Mouse (Mus musculus): Measurements from ENCODE around the gene Igfbp6. TPM values are rescaled to one million over a fixed set of nuclear protein-coding genes. Genes with fewer than 3 reads are reported as not detected.

The Igfbp6 gene
- total RNA-seq (2023) = not detected

DNA sequence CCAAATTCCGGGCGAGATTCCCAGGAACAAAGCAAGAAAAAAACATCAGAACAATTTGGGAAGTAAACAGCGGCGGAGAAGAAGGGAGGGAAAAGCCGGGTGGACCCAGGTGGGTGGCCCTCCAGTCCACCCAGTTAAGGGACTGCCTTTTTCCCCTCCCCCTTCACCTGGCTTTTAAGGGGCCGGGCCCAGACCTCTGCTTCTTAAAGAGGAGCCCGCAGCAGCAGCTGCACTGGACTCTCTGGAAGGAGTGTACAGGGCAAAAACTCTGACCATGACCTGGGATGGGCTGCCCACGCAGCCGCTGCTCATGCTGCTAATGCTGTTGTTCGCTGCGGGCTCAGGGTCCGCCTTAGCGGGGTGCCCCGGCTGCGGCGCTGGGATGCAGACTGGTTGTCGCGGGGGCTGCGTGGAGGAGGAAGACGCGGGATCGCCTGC, at the start of gene Igfbp6:
Gene Igfbp6, plus strand, starts transcription at position 89 of the 438 bp plus-strand sequence.

GRCm38 (mm10) chr15:102100161-102100981, 43.8 kb upstream of the Igfbp6 start, which contains the start of gene Tns2:
Tns2 (plus strand) TSS chr15:102100413.

DNA sequence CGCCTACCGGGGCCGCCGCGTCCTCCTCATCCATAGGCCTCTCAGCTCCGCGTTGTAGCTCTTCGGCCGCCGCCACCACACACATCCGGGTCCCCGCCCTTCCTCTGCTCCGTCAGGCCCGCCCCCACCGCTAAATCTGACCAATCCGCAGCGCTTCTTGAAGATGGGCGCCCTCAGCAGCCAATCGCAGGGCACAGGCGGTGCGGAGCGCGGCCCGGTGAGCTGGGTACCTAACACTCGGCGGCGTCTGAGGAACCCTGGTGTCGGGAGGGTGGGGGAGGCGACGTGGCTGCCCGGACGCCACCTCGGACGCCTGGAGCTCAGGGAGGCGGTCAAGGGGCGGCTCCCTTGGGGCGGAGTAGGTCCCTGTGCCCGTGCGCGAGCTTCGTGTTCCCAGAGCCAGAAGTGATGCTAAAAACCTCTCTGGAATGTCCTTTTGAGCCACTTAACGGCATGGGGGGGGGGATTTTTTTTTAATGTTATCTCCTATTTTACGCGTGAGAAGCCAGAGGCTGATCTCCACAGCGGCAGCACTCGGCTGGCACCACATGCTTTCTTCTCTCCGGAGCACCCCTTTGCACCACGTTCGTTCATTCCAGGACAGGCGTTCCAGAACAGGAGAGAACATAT, 7.9 kb upstream of the Igfbp6 start, which contains the start of gene Spryd3:
Gene Spryd3, minus strand, starts transcription at position 106 of the 630 bp plus-strand sequence.

GRCm38 (mm10) chr15:102150301-102151135, 6.4 kb downstream of the Igfbp6 start, which contains the start of gene Soat2:
Soat2 (plus strand) TSS chr15:102150526.

Other genes starting within 250 kb of the Igfbp6 start
- gene Krt4, start 219.6 kb upstream of the Igfbp6 start, total RNA-seq (2023) = not detected
- not detected for gene Krt79, start 204.0 kb upstream of the Igfbp6 start, total RNA-seq (2023)
- gene Krt78, start 190.1 kb upstream of the Igfbp6 start, total RNA-seq (2023) = not detected
- gene Krt8, start 139.9 kb upstream of the Igfbp6 start, total RNA-seq (2023) = not detected
- not detected for gene Krt18, start 116.2 kb upstream of the Igfbp6 start, total RNA-seq (2023)
- gene Eif4b, start 70.6 kb upstream of the Igfbp6 start, total RNA-seq (2023) = 270 TPM
- gene Tns2, start 43.9 kb upstream of the Igfbp6 start, total RNA-seq (2023) = 0.73 TPM
- gene Spryd3, start 8.1 kb upstream of the Igfbp6 start, total RNA-seq (2023) = 29.8 TPM
- 0.67 TPM for gene Soat2, start 6.2 kb downstream of the Igfbp6 start, total RNA-seq (2023)
- gene Zfp740, start 58.9 kb downstream of the Igfbp6 start, total RNA-seq (2023) = 97.8 TPM
- 22.1 TPM for gene Csad, start 60.4 kb downstream of the Igfbp6 start, total RNA-seq (2023)
- 752 TPM for gene Itgb7, start 87.6 kb downstream of the Igfbp6 start, total RNA-seq (2023)
- gene Rarg, start 113.2 kb downstream of the Igfbp6 start, total RNA-seq (2023) = 64.3 TPM
- gene Gm9918, start 126.2 kb downstream of the Igfbp6 start, total RNA-seq (2023) = not detected
- gene Mfsd5, start 135.1 kb downstream of the Igfbp6 start, total RNA-seq (2023) = 27.1 TPM
- 2.3 TPM for gene Espl1, start 151.9 kb downstream of the Igfbp6 start, total RNA-seq (2023)
- gene Pfdn5, start 181.8 kb downstream of the Igfbp6 start, total RNA-seq (2023) = 504 TPM
- 63.5 TPM for gene Myg1, start 187.3 kb downstream of the Igfbp6 start, total RNA-seq (2023)
- gene Aaas, start 206.4 kb downstream of the Igfbp6 start, total RNA-seq (2023) = 59.4 TPM
- not detected for gene Sp7, start 222.8 kb downstream of the Igfbp6 start, total RNA-seq (2023)